Mouse (Mus musculus) frontal cortex, postnatal 14 days (tissue): ENCODE measurements at regions not wholly inside any gene's neighbourhood (a gene's known extent, or its start where the extent isn't known, plus 50 kb on each side); places are given as distances from the start of the nearest gene placed in this dataset.

Source experiments
- DNase-seq, 2 experiments: peaks; one replicate each; pipeline ENCODE4 v3.0.0; 2022; ENCODE audit warnings: low spot score in 2 of 2

GRCm38 (mm10) chr10:91734691-91735090, 553.6 kb upstream of the Tmpo start:
- no peak for DNase-seq

- no peak for DNase-seq
Measured at GRCm38 (mm10) chr10:91732007-91732589, 551.0 kb upstream of the Tmpo start.

GRCm38 (mm10) chr10:91730062-91730461, 548.9 kb upstream of the Tmpo start:
- no peak for DNase-seq

- peak; percentile 64 to 75 for DNase-seq
Measured at GRCm38 (mm10) chr10:91719561-91720371, 538.7 kb upstream of the Tmpo start.

GRCm38 (mm10) chr10:91716604-91717003, 535.5 kb upstream of the Tmpo start:
- no peak for DNase-seq

- DNase-seq = no peak
Measured at GRCm38 (mm10) chr10:91714648-91715047, 533.5 kb upstream of the Tmpo start.

- DNase-seq = no peak
Measured at GRCm38 (mm10) chr10:91713529-91713928, 532.4 kb upstream of the Tmpo start.

GRCm38 (mm10) chr10:91706816-91707215, 525.7 kb upstream of the Tmpo start:
- DNase-seq = no peak

GRCm38 (mm10) chr10:91704751-91705150, 523.6 kb upstream of the Tmpo start:
- DNase-seq = no peak

- no peak for DNase-seq
Measured at GRCm38 (mm10) chr10:91701822-91702221, 520.7 kb upstream of the Tmpo start.

GRCm38 (mm10) chr10:91686082-91686618, 505.0 kb upstream of the Tmpo start:
- DNase-seq = no peak

GRCm38 (mm10) chr10:91685164-91686027, 504.3 kb upstream of the Tmpo start:
- peak in 1 of 2 experiments; percentile 4 for DNase-seq

GRCm38 (mm10) chr10:91679641-91680040, 498.5 kb upstream of the Tmpo start:
- DNase-seq = no peak

GRCm38 (mm10) chr10:91637911-91638310, 456.8 kb upstream of the Tmpo start:
- DNase-seq = no peak

- no peak for DNase-seq
Measured at GRCm38 (mm10) chr10:91628672-91629071, 447.6 kb upstream of the Tmpo start.

- DNase-seq = no peak
Measured at GRCm38 (mm10) chr10:91622281-91622680, 441.2 kb upstream of the Tmpo start.

GRCm38 (mm10) chr10:91613794-91614479, 432.8 kb upstream of the Tmpo start:
- no peak for DNase-seq

- no peak for DNase-seq
Measured at GRCm38 (mm10) chr10:91612052-91612451, 430.9 kb upstream of the Tmpo start.

GRCm38 (mm10) chr10:91594891-91595290, 413.8 kb upstream of the Tmpo start:
- DNase-seq = no peak

GRCm38 (mm10) chr10:91593378-91593777, 412.3 kb upstream of the Tmpo start:
- no peak for DNase-seq

GRCm38 (mm10) chr10:91591845-91592244, 410.7 kb upstream of the Tmpo start:
- no peak for DNase-seq
